Mouse (Mus musculus) gastrocnemius, adult 2 months (tissue): ENCODE results near the gene Gm45062. TPM values are rescaled to one million over a fixed set of nuclear protein-coding genes. Genes with fewer than 3 reads are reported as not detected.
A peak's percentile ranks its signal among the peaks of the same experiment; 100 is the strongest.

ENCODE experiments used
- DNase-seq: peaks from one replicate; pipeline ENCODE4 v3.0.0; 2022
- H3K27ac ChIP-seq: fragments of 200-600 bp; 2 replicates; pipeline ENCODE4 v1.8.1; 2022; ENCODE audit warnings: mild to moderate bottlenecking
- H3K4me3 ChIP-seq: fragments of 200-600 bp; 2 replicates; pipeline ENCODE4 v1.8.1; 2022; ENCODE audit warnings: mild to moderate bottlenecking, moderate library complexity
- CTCF ChIP-seq: fragments of 200-600 bp; IDR thresholded peaks from 2 replicates; pipeline ENCODE4 v1.8.1; 2022; ENCODE audit warnings: antibody characterized with exemption, mild to moderate bottlenecking, moderate library complexity
- intact Hi-C: fragments of 180-260 bp; cut with DNase I; formaldehyde crosslinking; loops from one replicate; pipeline ENCODE4 v1.15.1; 2025
- total RNA-seq, 2 experiments: library from RNA; stranded (reverse); gene quantifications; 2 replicates each; pipeline ENCODE4 v1.2.3; 2021

Gm45062 gene
- total RNA-seq, 2 experiments from 2014 or later, result 0.67 TPM; not detected in 1

GRCm38 (mm10) chr6:8458596-8458995, 199.3 kb downstream of the Gm45062 start:
- DNase-seq, result no peak
- H3K4me3 ChIP-seq, result no peak overlapping the region
- TF ChIP-seq CTCF, result no peak
- H3K27ac ChIP-seq, result no peak overlapping the region
- intact Hi-C loops, result no loop called here

GRCm38 (mm10) chr6:8462447-8462846, 203.2 kb downstream of the Gm45062 start:
- no peak for TF ChIP-seq CTCF
- H3K4me3 ChIP-seq, result no peak overlapping the region
- DNase-seq, result no peak
- no peak overlapping the region for H3K27ac ChIP-seq
- intact Hi-C loops, result no loop called here

- intact Hi-C loops, result no loop called here
- no peak for DNase-seq
- Histone ChIP-seq H3K4me3 (no peak overlapping the region), H3K27ac (no peak overlapping the region)
- TF ChIP-seq CTCF, result no peak
Observed at GRCm38 (mm10) chr6:8465388-8465787, 206.1 kb downstream of the Gm45062 start.

- no peak for DNase-seq
- no peak overlapping the region for H3K4me3 ChIP-seq
- TF ChIP-seq CTCF, result no peak
- intact Hi-C loops, result no loop called here
- no peak overlapping the region for H3K27ac ChIP-seq
Observed at GRCm38 (mm10) chr6:8465985-8466384, 206.7 kb downstream of the Gm45062 start.

- intact Hi-C loops, result no loop called here
- Histone ChIP-seq H3K27ac (no peak overlapping the region), H3K4me3 (no peak overlapping the region)
- TF ChIP-seq CTCF, result no peak
- DNase-seq, result no peak
Observed at GRCm38 (mm10) chr6:8467667-8468337, 208.6 kb downstream of the Gm45062 start.

- intact Hi-C loops, result no loop called here
- DNase-seq, result no peak
- H3K27ac ChIP-seq, result peak overlapping the region; percentile 46; the same call in 1 of the 2 replicates
- no peak for TF ChIP-seq CTCF
- no peak overlapping the region for H3K4me3 ChIP-seq
Observed at GRCm38 (mm10) chr6:8469918-8470317, 210.7 kb downstream of the Gm45062 start.

GRCm38 (mm10) chr6:8472125-8472524, 212.9 kb downstream of the Gm45062 start:
- peak overlapping the region; percentile 62 for H3K27ac ChIP-seq

GRCm38 (mm10) chr6:8472915-8473314, 213.7 kb downstream of the Gm45062 start:
- no peak for TF ChIP-seq CTCF
- no peak overlapping the region for H3K4me3 ChIP-seq
- H3K27ac ChIP-seq, result peak overlapping the region; percentile 62
- peak; percentile 61 for DNase-seq
- intact Hi-C loops, result no loop called here

More at GRCm38 (mm10) chr6:8472125-8472524, 212.9 kb downstream of the Gm45062 start:
- no peak for TF ChIP-seq CTCF
- no peak overlapping the region for H3K4me3 ChIP-seq
- DNase-seq, result no peak
- intact Hi-C loops, result no loop called here

GRCm38 (mm10) chr6:8473498-8473897, 214.2 kb downstream of the Gm45062 start:
- peak; percentile 55 for DNase-seq

GRCm38 (mm10) chr6:8474316-8474715, 215.1 kb downstream of the Gm45062 start:
- no peak overlapping the region for H3K27ac ChIP-seq
- no peak for TF ChIP-seq CTCF
- intact Hi-C loops, result no loop called here
- no peak overlapping the region for H3K4me3 ChIP-seq
- no peak for DNase-seq

More at GRCm38 (mm10) chr6:8473498-8473897, 214.2 kb downstream of the Gm45062 start:
- peak overlapping the region; percentile 62 for H3K27ac ChIP-seq
- intact Hi-C loops, result no loop called here
- H3K4me3 ChIP-seq, result no peak overlapping the region
- TF ChIP-seq CTCF, result no peak

GRCm38 (mm10) chr6:8474820-8475219, 215.6 kb downstream of the Gm45062 start:
- no peak overlapping the region for H3K27ac ChIP-seq
- DNase-seq, result no peak
- H3K4me3 ChIP-seq, result no peak overlapping the region
- no peak for TF ChIP-seq CTCF
- intact Hi-C loops, result no loop called here

- intact Hi-C loops, result no loop called here
- no peak overlapping the region for H3K27ac ChIP-seq
Observed at GRCm38 (mm10) chr6:8479176-8479575, 219.9 kb downstream of the Gm45062 start.

GRCm38 (mm10) chr6:8484437-8485275, 225.4 kb downstream of the Gm45062 start:
- H3K4me3 ChIP-seq, result no peak overlapping the region
- intact Hi-C loops, result no loop called here
- H3K27ac ChIP-seq, result no peak overlapping the region
- no peak for DNase-seq
- TF ChIP-seq CTCF, result no peak

More at GRCm38 (mm10) chr6:8479176-8479575, 219.9 kb downstream of the Gm45062 start:
- H3K4me3 ChIP-seq, result no peak overlapping the region
- no peak for TF ChIP-seq CTCF
- no peak for DNase-seq
